Mouse (Mus musculus) gonadal fat pad, adult 2 months (tissue): ENCODE results near the gene Scamp4. TPM values are rescaled to one million over a fixed set of nuclear protein-coding genes. Genes with fewer than 3 reads are reported as not detected.

Experiments
- DNase-seq: peaks from one replicate; pipeline ENCODE4 v3.0.0-alpha.2; 2012; ENCODE audit warnings: low read depth
- polyA plus RNA-seq: library from polyadenylated mRNA; depleted of rRNA; stranded (reverse); fragments of >200 nt; gene quantifications from 2 replicates; pipeline ENCODE4 v1.2.3, GENCODE M21; 2012; rRNA removed

Gene Scamp4
- polyA plus RNA-seq, 1 experiment = 82.6 TPM

GRCm38 (mm10) chr10:80653156-80653720 is 50.6 kb downstream of the Scamp4 start:
- DNase-seq = no peak

- DNase-seq = no peak
Observed at GRCm38 (mm10) chr10:80654866-80655265, 52.2 kb downstream of the Scamp4 start.

- DNase-seq = no peak
Observed at GRCm38 (mm10) chr10:80655406-80656129, 52.9 kb downstream of the Scamp4 start.

DNA sequence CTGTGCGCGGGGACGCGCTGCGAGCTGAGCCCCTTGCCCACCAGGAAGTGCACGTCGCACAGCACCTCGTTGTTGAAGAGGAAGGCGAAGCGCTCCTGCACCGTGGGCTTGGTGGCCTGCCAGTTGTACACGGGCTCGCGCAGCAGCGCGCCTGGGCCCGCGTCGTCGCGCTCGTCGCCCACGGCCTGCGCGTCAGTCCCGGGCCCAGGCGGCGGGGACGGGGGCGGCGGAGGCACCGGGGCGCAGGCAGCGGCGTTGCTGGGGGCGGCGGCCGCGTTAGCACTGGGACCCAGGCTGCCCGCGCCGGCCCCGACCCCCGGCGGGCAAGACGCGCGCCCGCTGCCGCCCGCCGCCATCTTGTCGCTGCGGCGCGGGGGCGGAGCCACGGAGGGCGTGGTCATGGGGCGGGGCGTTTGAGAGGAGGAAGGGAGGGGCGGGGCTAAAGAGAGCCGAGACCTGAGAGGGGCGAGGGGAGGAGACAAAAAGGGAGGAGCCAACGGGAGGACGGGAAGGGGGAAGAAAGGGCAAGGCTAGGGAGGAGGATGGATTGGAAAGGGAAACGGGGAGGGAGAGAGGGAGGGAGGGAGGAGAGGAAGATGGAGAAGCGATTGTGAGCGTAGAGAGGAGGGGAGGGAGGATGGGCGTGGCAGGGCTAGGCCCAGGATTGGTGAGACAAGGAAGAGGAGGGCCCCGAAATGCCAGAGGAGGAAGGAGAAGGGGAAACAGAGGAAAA is 53.6 kb downstream of the Scamp4 start:
- no peak for DNase-seq

DNA sequence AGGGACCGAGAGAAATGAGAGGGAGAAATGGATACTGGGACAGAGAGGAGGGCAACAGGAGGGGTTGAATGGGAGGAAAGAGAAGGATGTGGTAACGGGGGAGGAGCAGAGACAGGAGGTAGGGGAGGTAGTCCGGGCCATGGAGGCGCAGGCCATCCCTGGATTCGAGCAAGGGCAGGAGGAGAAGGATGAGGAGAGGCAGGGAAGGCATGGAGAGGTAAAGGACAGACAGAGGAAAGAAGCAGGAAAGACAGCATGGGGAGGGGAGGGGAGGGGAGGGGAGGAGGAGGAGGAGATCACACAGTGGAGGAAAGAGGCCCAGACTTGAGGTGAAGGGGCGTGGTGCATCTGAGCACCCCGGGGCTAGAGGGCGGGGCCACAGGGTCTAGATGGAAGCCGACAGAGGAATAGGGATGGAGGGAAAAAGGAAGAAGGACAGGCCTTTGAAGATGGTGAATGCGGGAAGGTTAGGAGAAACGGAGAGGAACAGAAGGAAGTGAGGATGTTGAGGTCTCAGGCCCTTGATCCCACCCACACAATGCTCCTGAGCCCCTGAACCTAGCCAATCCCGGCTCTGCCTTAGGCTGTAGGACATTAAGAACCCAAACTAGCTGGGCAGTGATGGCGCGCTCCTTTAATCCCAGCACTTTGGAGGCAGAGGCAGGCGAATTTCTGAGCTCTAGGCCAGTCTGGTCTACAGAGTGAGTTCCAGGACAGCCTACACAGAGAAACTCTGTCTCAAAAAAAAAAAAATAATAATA is 54.4 kb downstream of the Scamp4 start, which contains the start of gene Btbd2:
TSS of gene Btbd2 (minus strand) at position 209 of the 761 bp plus-strand sequence.
- no peak for DNase-seq

- DNase-seq = no peak
Observed at GRCm38 (mm10) chr10:80658194-80658840, 55.6 kb downstream of the Scamp4 start.

GRCm38 (mm10) chr10:80658841-80659202 is 56.1 kb downstream of the Scamp4 start:
- no peak for DNase-seq

GRCm38 (mm10) chr10:80659213-80659612 is 56.5 kb downstream of the Scamp4 start:
- DNase-seq = no peak

DNA sequence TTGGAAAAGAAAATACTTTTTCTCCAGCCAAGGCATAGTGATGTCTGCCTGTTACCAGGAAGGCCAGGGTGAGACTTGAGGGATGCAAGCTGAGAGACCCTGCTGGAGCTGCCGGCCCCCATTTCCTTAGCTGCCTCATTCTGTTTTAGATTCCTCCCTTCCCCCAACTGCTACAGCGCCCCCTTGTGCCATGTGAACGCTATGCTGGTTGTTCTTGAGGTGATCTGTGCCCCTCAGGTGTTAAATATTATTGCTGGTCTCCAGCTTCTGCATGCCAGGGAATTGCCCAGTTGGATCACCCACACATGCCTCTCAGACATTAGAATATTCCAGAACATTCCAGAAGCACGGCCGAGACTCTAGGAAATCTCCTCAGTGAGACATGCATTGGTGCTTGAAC is 58.5 kb downstream of the Scamp4 start:
- DNase-seq = no peak

DNA sequence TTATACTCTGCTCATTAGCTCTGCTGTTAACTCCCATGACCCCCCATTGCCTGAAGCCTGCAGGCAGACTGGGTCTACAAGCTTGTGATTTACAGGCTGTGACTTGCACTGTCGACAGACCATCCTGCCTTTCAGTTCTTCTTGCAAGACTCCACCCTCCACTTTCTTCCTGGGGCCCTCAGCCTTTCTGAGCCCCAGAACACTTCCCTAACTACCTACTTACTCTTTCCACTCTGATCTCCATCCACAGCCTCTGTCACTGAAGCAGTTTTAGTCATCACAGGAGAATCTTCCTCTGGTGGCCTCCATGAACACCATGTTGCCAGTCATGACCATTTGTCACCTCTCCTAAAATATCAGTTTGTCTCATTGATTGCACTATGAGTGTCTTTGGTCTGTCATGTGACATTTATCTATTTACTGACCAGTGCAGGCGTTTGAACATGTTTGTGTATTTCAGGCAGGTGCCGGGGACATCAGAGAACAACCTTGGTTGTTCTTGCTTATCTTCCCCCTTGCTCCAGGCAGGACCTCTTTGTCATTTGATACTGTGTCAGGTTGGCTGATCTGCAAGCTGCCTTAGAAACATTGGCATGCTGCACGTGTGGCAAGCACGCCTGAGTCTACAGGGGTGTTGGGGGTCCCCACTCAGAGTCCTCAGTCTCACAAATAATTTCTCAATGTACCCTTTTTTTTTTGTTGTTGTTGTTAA is 61.0 kb downstream of the Scamp4 start:
- no peak for DNase-seq

GRCm38 (mm10) chr10:80664197-80665015 is 61.7 kb downstream of the Scamp4 start:
- no peak for DNase-seq

- no peak for DNase-seq
Observed at GRCm38 (mm10) chr10:80665016-80665380, 62.3 kb downstream of the Scamp4 start.

Other genes with a start within 250 kb of the Scamp4 start
- gene Plk5, start 246.4 kb upstream of the Scamp4 start, polyA plus RNA-seq = 0.57 and 0.93 TPM in 2 replicates
- 13.3 and 19.1 TPM in 2 replicates for gene Mex3d, start 215.2 kb upstream of the Scamp4 start, polyA plus RNA-seq
- 145 and 160 TPM in 2 replicates for gene Mbd3, start 203.3 kb upstream of the Scamp4 start, polyA plus RNA-seq
- gene Uqcr11, start 196.0 kb upstream of the Scamp4 start, polyA plus RNA-seq = 1,967 and 2,574 TPM in 2 replicates
- gene Tcf3, start 169.2 kb upstream of the Scamp4 start, polyA plus RNA-seq = 56.8 and 63.8 TPM in 2 replicates
- not detected in 2 replicates for gene Onecut3, start 108.0 kb upstream of the Scamp4 start, polyA plus RNA-seq
- 9.0 and 9.6 TPM in 2 replicates for gene Atp8b3, start 63.7 kb upstream of the Scamp4 start, polyA plus RNA-seq
- 35.3 and 36.9 TPM in 2 replicates for gene Rexo1, start 41.3 kb upstream of the Scamp4 start, polyA plus RNA-seq
- 20.8 and 30.5 TPM in 2 replicates for gene Klf16, start 25.6 kb upstream of the Scamp4 start, polyA plus RNA-seq
- gene Abhd17a, start 12.5 kb upstream of the Scamp4 start, polyA plus RNA-seq = 192 and 205 TPM in 2 replicates
- 9.5 and 9.6 TPM in 2 replicates for gene Adat3, start within 50 bp of the Scamp4 start, polyA plus RNA-seq
- 1.5 and 2.1 TPM in 2 replicates for gene Gm49322, start 3.1 kb downstream of the Scamp4 start, polyA plus RNA-seq
- gene Csnk1g2, start 20.0 kb downstream of the Scamp4 start, polyA plus RNA-seq = 228 and 235 TPM in 2 replicates
- gene Btbd2, start 54.2 kb downstream of the Scamp4 start, polyA plus RNA-seq = 74.5 and 89.2 TPM in 2 replicates
- 420 and 516 TPM in 2 replicates for gene Mknk2, start 75.2 kb downstream of the Scamp4 start, polyA plus RNA-seq
- gene Mob3a, start 99.1 kb downstream of the Scamp4 start, polyA plus RNA-seq = 34.8 and 45.6 TPM in 2 replicates
- gene Izumo4, start 99.3 kb downstream of the Scamp4 start, polyA plus RNA-seq = 62.8 and 75.4 TPM in 2 replicates
- 149 and 151 TPM in 2 replicates for gene Ap3d1, start 139.4 kb downstream of the Scamp4 start, polyA plus RNA-seq
- 18.7 and 38.6 TPM in 2 replicates for gene Dot1l, start 152.3 kb downstream of the Scamp4 start, polyA plus RNA-seq
- gene Sf3a2, start 195.3 kb downstream of the Scamp4 start, polyA plus RNA-seq = 20.1 and 33.9 TPM in 2 replicates
- gene Plekhj1, start 195.8 kb downstream of the Scamp4 start, polyA plus RNA-seq = 44.2 and 56.6 TPM in 2 replicates
- 0.38 and 0.39 TPM in 2 replicates for gene Amh, start 202.4 kb downstream of the Scamp4 start, polyA plus RNA-seq
- gene Jsrp1, start 210.6 kb downstream of the Scamp4 start, polyA plus RNA-seq = 0.22 and 0.63 TPM in 2 replicates
- 628 and 915 TPM in 2 replicates for gene Oaz1, start 223.8 kb downstream of the Scamp4 start, polyA plus RNA-seq
- 0.04 TPM in 1 of 2 replicates, not detected in the other for gene Lingo3, start 241.2 kb downstream of the Scamp4 start, polyA plus RNA-seq